Mouse (Mus musculus) ovary, postnatal 36 days (tissue): ENCODE measurements around the gene Cad.

ENCODE experiments used
- DNase-seq: peaks from one replicate; pipeline ENCODE4 v3.0.0; 2022; ENCODE audit warnings: low spot score, mixed read lengths

The Cad gene

GRCm38 (mm10) chr5:31110781-31111180 is 56.2 kb downstream of the Cad start:
- DNase-seq = no peak

DNA sequence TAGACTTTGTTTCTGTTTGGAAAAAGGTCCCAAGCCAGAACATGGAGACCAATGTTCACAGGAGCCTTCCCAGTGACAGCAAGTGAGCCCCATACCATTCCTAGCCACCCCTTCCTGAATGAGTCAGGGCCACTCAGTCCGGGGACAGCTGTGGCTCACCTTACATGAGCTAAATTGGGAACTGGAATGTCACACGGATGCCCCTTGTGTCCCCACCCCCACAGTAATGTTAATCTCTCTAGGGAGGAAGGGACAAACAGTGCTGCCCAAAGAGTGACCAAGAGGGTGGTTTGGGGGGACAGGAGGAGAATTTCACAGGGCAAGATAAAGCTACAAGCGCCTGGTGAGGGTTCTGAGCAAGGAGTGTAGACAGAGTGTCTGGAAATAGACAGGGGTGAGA is 61.8 kb downstream of the Cad start, which contains the start of gene Trim54:
Gene Trim54 (plus strand): TSS at position 359 of the 400 bp plus-strand sequence.
- no peak for DNase-seq

GRCm38 (mm10) chr5:31116912-31117311 is 62.3 kb downstream of the Cad start:
- no peak for DNase-seq

DNA sequence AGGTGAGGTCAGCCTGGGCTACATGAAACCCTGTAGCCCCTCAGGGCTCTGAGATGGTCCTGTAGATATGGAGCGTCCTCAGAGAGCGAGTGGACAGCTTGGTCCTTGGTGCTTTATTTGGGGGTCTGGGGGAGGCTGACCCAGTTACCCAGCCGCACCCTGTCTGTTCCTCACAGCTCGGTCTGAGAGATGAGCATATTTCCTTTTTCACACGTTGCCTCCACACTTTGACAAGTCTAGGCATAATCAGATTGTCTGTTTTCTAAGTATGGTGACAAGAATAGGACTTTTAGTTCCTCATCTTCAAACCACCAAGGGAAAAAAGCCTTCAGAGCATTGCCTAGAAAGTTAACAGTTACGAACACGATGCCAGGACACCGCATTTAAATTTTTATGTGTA is 66.5 kb downstream of the Cad start:
- DNase-seq = no peak

DNA sequence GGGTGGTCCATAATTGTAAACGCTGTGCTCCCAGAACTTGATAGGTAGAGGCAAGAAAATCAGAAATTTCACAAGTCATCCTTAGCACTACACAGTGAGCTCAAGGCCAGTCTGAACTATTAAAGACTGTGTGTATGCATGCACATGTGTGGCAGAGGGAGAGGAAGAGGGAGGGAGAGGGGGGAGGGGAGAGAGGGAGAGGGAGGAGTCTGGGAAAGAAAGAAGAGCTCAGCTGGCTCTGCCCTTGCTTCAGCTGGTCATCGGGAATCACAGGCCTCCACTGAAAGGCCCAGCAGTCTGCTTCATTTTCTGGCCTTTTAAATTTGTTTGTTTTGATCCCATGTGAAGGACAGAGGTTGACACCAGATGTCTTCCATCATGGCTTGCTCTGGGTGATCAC is 68.9 kb downstream of the Cad start:
- no peak for DNase-seq

DNA sequence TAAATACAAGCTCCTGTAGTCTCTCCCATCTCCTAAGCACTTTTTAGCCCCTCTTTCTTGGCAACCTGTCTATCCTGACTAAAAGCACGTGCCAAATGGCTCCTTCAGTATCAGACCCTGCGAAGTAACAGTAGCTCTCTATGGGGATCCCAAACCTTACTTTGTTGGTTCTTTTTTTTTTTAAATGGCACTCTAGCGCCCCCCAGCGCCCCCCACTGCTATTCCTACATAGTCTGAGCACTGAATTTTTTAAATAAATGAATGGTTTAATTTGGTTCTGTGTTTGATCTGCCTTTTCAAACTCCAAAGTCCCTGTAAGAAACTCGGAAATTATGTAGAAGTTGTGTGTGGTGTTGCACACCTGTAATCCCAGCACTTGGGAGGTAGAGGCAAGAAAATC is 71.5 kb downstream of the Cad start:
- DNase-seq = no peak
